Mouse (Mus musculus) embryonic facial prominence, embryonic 15.5 days (tissue): Measurements from ENCODE around the gene Psmg3. TPM values are rescaled to one million over a fixed set of nuclear protein-coding genes. Genes with fewer than 3 reads are reported as not detected.

Experiments used
- ATAC-seq: fragments of 200-750 bp; cut with Nextera tagmentation; 2 replicates; pipeline ENCODE4 v1.8.0; 2017; ENCODE audit warnings: low read depth, moderate TSS enrichment; ENCODE audit not compliant: insufficient number of reproducible peaks, low FRiP score, low TSS enrichment
- H3K27ac ChIP-seq: fragments of 300-500 bp; sonication (generic); replicated peaks from 2 replicates; pipeline ENCODE4 v1.5.1; 2015; ENCODE audit warnings: mild to moderate bottlenecking, inconsistent platforms
- H3K27me3 ChIP-seq: fragments of 300-500 bp; sonication (generic); 2 replicates; pipeline ENCODE4 v1.6.1; 2015; ENCODE audit warnings: inconsistent platforms
- H3K36me3 ChIP-seq: fragments of 300-500 bp; sonication (generic); 2 replicates; pipeline ENCODE4 v1.6.1; 2015; ENCODE audit warnings: mild to moderate bottlenecking, inconsistent platforms
- H3K4me1 ChIP-seq: fragments of 300-500 bp; sonication (generic); 2 replicates; pipeline ENCODE4 v1.6.1; 2015; ENCODE audit warnings: inconsistent platforms
- H3K4me2 ChIP-seq: fragments of 300-500 bp; sonication (generic); replicated peaks from 2 replicates; pipeline ENCODE4 v1.6.1; 2015; ENCODE audit warnings: mild to moderate bottlenecking, inconsistent platforms
- H3K4me3 ChIP-seq: fragments of 300-500 bp; sonication (generic); replicated peaks from 2 replicates; pipeline ENCODE4 v1.5.1; 2015; ENCODE audit warnings: mild to moderate bottlenecking, inconsistent platforms
- H3K9ac ChIP-seq: fragments of 300-500 bp; sonication (generic); 2 replicates; pipeline ENCODE4 v1.6.1; 2015; ENCODE audit warnings: inconsistent platforms
- H3K9me3 ChIP-seq: fragments of 300-500 bp; sonication (generic); replicated peaks from 2 replicates; pipeline ENCODE4 v1.6.1; 2016; ENCODE audit warnings: inconsistent platforms
- WGBS: fragments of 180-500 bp; shearing (Covaris S2); methylation state at CpG from one replicate; pipeline ENCODE4 v1.1.7; 2015; 5-methylcytosine and 5-hydroxymethylcytosine counted together
- polyA plus RNA-seq: library from polyadenylated mRNA; unstranded; fragments of >200 nt; fragmentation: Nextera tagmentation; extraction: Ambion mirVana; gene quantifications from 2 replicates; pipeline ENCODE4 v1.2.1, GENCODE M21; 2015

Psmg3 gene
- polyA plus RNA-seq, 1 experiment from 2014 or later = 61.0 TPM

DNA sequence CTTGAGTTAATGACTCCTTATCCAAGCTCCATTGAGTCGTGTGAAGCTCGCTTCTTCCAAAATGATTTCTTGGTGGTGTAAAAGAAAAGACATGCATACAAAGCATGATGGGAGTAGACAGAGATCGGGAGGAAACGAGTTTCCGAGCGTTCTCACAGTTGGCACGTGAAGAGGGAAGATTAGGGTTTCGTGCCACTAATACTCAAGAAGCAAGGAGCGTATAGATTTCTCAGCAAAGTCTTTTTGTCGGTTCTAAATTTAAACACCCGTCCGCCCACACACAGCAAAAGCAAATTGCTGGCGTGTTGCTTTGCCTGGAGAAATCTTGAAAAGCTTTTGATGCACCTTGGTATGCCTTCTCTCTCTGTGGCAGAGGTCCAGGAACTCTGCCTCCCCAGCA is 2.7 kb upstream of the Psmg3 start:
- no peak for ATAC-seq
- H3K4me3 ChIP-seq = no peak overlapping the region
- no peaks in the 10 kb centered on the region for H3K27me3 ChIP-seq
- H3K9me3 ChIP-seq = no peaks in the 10 kb centered on the region
- no peak overlapping the region for H3K9ac ChIP-seq
- H3K4me1 ChIP-seq = peaks cover 12% of the 10 kb centered on the region
- H3K4me2 ChIP-seq = no peak overlapping the region
- H3K27ac ChIP-seq = no peak overlapping the region
- 71% methylated on average over 13 of the region's 13 CpGs for WGBS
- H3K36me3 ChIP-seq = peaks cover 4% of the 10 kb centered on the region; the same call in 1 of the 2 replicates

DNA sequence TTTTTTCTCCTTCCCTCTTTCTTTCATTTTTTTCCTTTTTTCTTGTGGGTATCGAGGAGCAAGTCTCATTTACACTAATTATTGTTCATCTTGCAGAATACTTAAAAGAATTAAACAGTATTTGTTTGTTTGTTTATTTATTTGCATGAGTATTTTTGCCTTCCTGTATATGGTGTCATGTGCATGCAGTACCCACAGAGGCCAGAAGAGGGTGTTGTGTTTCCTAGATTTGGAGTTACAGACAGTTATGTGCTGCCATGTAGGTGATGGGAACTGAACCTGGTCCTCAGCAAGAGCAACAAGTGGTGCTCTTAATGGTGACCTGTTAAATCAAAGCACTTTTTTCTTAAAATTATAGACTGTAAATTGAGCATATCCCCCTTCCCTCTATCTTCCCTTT is 908 bp upstream of the Psmg3 start:
- no peaks in the 10 kb centered on the region for H3K9me3 ChIP-seq
- no peak for ATAC-seq
- peaks cover 18% of the 10 kb centered on the region for H3K36me3 ChIP-seq
- H3K4me3 ChIP-seq = no peak overlapping the region
- no peak overlapping the region for H3K9ac ChIP-seq
- WGBS = 100% methylated on average over 1 of the region's 1 CpGs
- H3K4me2 ChIP-seq = no peak overlapping the region
- no peaks in the 10 kb centered on the region for H3K27me3 ChIP-seq
- peaks cover 12% of the 10 kb centered on the region for H3K4me1 ChIP-seq
- no peak overlapping the region for H3K27ac ChIP-seq

DNA sequence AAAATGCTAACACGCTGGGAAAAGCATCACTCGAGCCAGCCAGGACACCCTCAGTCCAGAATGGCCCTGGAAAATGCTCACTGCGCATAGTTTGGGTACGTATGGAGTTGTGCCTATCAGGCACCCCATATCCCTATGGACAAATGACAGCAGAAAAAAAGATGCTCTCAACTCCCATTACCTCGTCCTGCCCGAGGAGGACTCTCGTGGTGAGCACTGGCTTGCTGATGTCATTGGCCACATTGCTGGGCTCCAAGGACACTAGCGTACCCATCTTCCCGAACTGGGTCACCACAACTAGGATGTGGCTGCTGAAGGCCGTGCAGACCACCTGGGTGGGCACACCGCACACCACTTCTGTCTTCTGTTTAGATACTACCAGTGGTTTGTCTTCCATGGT is 738 bp downstream of the Psmg3 start:
- Histone ChIP-seq H3K9me3 (no peaks in the 10 kb centered on the region), H3K4me1 (peaks cover 12% of the 10 kb centered on the region), H3K27ac (no peak overlapping the region), H3K27me3 (no peaks in the 10 kb centered on the region), H3K9ac (peak overlapping the region; percentile 53), H3K4me2 (peak overlapping the region; percentile 81), H3K36me3 (peaks cover 28% of the 10 kb centered on the region), H3K4me3 (peak overlapping the region; percentile 60)
- WGBS = 39% methylated on average over 11 of the region's 11 CpGs
- ATAC-seq = no peak

DNA sequence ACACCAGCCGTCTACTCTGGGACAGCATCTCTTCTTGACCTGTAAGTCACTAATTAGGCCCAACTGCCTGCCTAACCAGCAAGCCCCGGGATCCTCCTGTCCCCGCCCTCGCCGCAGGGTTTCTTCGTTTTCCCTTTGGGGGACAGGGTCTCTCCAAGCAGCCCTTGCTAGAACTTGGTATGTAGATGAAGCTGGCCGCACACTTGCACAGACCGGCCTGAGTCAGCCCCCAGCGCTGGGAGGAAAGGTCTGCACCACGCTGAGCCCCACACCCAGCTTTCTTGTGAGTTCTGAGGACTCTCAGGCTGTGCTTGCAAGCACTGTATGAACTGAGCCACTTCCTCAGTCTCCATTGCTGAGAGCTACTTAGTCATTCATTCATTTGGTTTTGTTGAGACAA is 2.2 kb downstream of the Psmg3 start:
- 88% methylated on average over 10 of the region's 10 CpGs for WGBS
- no peaks in the 10 kb centered on the region for H3K27me3 ChIP-seq
- H3K4me1 ChIP-seq = peaks cover 12% of the 10 kb centered on the region
- ATAC-seq = no peak
- no peaks in the 10 kb centered on the region for H3K9me3 ChIP-seq
- no peak overlapping the region for H3K9ac ChIP-seq
- no peak overlapping the region for H3K27ac ChIP-seq
- no peak overlapping the region for H3K4me3 ChIP-seq
- H3K36me3 ChIP-seq = peaks cover 28% of the 10 kb centered on the region
- no peak overlapping the region for H3K4me2 ChIP-seq

DNA sequence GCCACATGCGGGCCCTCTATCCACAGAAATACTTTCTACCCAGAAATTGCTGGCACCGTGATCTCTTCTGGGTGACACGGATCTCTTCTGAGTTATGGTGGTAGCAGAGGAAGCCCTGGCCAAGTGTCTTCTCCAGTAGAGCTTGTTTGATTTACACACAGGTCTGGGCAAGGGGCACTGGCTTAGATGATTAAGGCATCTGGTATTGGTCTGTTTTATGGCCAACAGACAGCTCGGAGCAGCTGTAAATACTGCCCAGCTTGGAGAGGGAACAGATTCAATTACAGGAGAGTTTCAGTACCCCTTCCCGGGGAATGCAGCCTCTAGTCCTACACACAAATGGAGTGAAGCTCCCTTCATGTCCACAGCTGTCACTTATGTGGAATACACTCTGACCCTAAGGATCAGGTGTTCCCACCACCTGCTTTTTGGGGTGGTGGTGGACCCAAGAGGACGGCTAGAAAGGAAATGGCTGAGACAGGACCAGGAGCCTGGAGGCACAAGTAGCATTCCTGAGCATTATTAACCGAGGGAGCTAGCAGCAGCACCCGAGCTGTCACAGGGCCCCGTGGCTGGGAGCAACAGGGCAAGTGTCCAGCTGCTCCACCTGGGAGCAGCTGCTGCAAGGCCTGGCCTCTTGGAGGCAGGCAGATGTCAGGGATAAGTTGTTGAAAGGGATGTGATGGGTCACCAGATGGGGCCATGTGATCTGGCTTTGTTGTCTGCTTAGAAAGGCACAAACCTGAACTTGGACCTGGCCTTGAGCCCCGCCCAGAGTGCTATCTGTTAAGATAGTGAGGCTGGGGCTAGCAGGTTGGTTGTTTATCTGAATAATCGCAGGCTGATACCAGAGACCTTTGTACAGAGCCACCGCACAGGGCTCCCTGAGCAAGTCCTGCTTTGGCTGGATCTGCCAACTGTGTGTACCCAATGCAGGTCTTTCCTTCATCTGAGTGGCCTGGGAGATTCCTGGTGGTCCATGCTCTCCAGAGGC is 4.9 kb downstream of the Psmg3 start:
- Histone ChIP-seq H3K4me2 (no peak overlapping the region), H3K9me3 (no peaks in the 10 kb centered on the region), H3K36me3 (peaks cover 28% of the 10 kb centered on the region), H3K27me3 (no peaks in the 10 kb centered on the region), H3K27ac (peak overlapping the region; percentile 41; the same call in 1 of the 2 replicates), H3K4me3 (no peak overlapping the region), H3K4me1 (peaks cover 12% of the 10 kb centered on the region), H3K9ac (no peak overlapping the region)
- WGBS = 63% methylated on average over 12 of the region's 12 CpGs
- no peak for ATAC-seq

DNA sequence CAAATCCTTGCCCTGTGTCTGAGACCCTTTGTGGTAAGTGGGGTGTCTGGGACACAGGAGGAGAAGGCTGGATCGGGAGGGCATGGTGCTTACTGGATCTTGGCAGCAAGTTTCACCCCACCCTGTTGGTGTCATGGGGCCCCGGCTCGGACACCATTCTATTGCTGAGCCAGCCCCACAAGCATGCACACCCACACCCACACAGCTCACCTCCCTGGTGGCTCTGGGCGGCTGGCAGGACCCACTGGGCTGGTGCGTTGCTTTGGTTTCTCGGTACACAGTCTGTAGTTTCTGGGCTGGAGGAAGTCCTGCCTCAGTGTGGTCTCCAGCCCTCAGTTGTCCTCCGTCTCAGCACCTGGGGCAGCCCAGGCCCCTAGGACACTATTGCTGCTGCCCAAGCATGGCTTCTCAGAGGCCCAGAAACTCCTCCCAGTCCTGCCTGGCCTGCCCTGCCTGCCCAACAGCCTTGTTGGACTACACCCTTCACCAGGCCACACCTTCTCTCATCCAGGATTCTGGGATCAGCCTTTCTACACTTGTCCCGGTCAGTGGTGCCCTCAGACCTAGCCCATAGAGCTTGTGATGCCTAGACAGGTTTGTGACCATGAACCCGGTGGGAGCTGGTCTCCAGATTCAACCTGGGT is 7.0 kb downstream of the Psmg3 start, which contains the start of gene Tmem184a:
Tmem184a (minus strand) TSS at position 380 of the 644 bp plus-strand sequence.
- ATAC-seq = no peak

DNA sequence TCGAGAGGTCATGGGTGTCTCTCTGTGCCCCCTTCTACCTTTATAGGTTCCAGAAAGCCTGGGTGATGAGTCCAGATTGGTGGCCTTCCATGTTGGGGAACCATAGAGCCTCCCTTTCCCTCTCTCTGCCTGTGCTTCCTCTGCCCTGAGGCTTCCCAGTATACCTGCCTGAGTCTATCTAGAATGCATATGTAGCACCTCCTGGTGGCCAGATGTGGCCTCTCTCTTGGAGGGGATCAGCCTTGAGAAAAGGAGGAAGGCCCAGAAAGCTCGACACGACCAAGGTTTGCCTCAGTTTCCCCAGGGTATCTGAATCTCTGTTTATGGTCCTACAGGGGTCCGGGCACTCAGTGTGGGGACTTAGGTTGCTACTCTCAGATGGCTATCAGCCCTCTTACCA is 7.9 kb downstream of the Psmg3 start:
- Histone ChIP-seq H3K27me3 (peaks cover 8% of the 10 kb centered on the region), H3K9me3 (no peaks in the 10 kb centered on the region), H3K9ac (no peak overlapping the region), H3K27ac (no peak overlapping the region), H3K36me3 (peaks cover 23% of the 10 kb centered on the region), H3K4me3 (no peak overlapping the region), H3K4me2 (no peak overlapping the region), H3K4me1 (no peaks in the 10 kb centered on the region)
- WGBS = 45% methylated on average over 4 of the region's 4 CpGs
- ATAC-seq = no peak

More for the DNA sequence above, 7.0 kb downstream of the Psmg3 start, which contains the start of gene Tmem184a:
- Histone ChIP-seq H3K27me3 (0 out of 2 replicates have a peak, but pooled peaks cover 2% of the 10 kb centered on the region), H3K4me1 (no peaks in the 10 kb centered on the region), H3K9ac (no peak within 1 kb of the TSS), H3K36me3 (peaks cover 27% of the 10 kb centered on the region), H3K4me3 (no peak within 1 kb of the TSS), H3K27ac (peak within 1 kb of the TSS; percentile 24), H3K4me2 (no peak within 1 kb of the TSS), H3K9me3 (no peaks in the 10 kb centered on the region)
- 77% methylated on average over 9 of the region's 9 CpGs for WGBS

DNA sequence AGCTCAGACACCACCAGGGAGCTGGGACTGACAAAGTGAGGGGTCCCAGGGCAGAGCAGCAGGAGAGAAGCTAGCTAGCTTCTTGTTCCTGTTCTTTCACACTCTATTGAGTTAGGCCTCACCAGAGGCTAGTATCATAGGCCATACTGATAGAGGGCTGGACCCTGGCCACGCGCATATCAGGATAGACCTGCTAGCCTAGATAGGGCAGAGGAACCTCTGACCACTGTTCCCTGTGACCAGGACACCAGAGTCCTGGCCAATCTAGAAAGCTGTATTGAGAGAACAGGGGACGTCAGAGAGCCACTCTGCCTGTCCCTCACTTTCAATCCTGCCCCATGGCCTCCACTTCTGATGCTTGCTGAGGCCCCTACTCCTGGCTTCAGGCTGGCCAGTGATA is 8.6 kb downstream of the Psmg3 start:
- H3K4me2 ChIP-seq = no peak overlapping the region
- H3K9ac ChIP-seq = no peak overlapping the region
- no peaks in the 10 kb centered on the region for H3K4me1 ChIP-seq
- no peak overlapping the region for H3K4me3 ChIP-seq
- peaks cover 15% of the 10 kb centered on the region for H3K36me3 ChIP-seq
- H3K27me3 ChIP-seq = peaks cover 12% of the 10 kb centered on the region
- no peak for ATAC-seq
- 85% methylated on average over 3 of the region's 3 CpGs for WGBS
- no peaks in the 10 kb centered on the region for H3K9me3 ChIP-seq
- no peak overlapping the region for H3K27ac ChIP-seq

DNA sequence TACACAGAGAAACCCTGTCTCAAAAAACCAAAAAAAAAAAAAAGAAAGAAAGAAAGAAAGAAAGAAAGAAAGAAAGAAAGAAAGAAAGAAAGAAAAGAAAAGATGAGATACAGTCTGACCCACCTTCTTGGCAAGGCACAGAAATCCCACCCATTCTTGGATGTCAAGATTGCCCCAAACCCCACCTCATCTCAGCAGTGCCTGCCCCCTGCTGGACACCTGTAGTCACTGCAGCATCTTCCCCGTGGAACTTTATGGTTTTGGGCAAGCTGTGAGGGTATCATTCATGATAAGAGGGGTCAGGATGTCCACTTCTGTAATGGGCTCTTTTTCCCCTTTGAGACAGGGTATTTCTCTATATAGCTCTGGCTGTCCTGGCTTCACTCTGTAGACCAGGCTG is 9.4 kb downstream of the Psmg3 start:
- Histone ChIP-seq H3K27ac (no peak overlapping the region), H3K4me1 (no peaks in the 10 kb centered on the region), H3K9me3 (no peaks in the 10 kb centered on the region), H3K9ac (no peak overlapping the region), H3K27me3 (peaks cover 17% of the 10 kb centered on the region), H3K36me3 (peaks cover 7% of the 10 kb centered on the region), H3K4me2 (no peak overlapping the region), H3K4me3 (no peak overlapping the region)
- no peak for ATAC-seq
- whole genome bisulfite sequencing = 9% methylated on average over 1 of the region's 1 CpGs

DNA sequence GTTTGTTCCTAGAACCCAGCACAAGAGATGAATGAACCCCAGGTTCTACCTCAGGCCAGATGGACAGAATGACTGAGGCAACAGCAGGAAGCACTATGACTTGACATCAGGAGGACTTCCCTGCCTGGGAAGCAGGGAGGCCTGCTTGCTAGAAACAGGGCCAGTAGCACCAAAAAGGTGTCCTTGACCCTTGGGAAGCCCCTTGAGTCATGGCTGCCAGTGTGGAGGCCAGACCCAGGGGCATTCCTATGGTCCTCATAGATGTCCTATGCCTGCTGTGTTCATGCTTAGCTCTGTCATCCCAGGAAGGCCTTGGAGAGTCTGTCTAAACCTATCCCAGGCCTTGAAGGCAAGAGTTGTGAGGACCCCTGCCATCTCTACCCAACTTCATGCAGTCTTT is 10.2 kb downstream of the Psmg3 start:
- no peak overlapping the region for H3K9ac ChIP-seq
- no peaks in the 10 kb centered on the region for H3K9me3 ChIP-seq
- no peak overlapping the region for H3K4me2 ChIP-seq
- no peak overlapping the region for H3K27ac ChIP-seq
- H3K4me3 ChIP-seq = no peak overlapping the region
- H3K27me3 ChIP-seq = peaks cover 17% of the 10 kb centered on the region
- H3K4me1 ChIP-seq = no peaks in the 10 kb centered on the region
- no peak for ATAC-seq
- no peaks in the 10 kb centered on the region for H3K36me3 ChIP-seq

DNA sequence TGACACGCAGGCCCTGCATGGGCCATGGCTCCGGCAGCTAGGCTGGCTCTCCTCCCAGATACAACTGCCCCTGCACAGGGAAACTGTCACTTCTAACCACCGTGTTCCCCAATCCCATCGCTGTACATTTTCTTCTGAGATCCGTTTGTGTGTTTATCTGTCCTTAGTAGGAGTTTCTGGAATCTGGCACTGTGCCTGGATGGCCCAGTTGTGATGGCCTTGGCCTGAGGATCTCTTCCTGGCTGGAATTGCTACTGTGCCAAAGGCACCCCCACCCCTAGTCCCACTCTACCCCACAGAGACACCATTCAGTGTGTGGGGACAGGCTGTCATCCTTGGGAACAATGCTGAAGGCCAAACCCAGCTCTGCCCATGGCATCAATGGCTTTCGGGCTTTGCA is 10.7 kb downstream of the Psmg3 start:
- Histone ChIP-seq H3K4me3 (no peak overlapping the region), H3K4me2 (no peak overlapping the region), H3K27ac (no peak overlapping the region), H3K4me1 (no peaks in the 10 kb centered on the region), H3K9ac (no peak overlapping the region), H3K9me3 (no peaks in the 10 kb centered on the region), H3K27me3 (peaks cover 17% of the 10 kb centered on the region), H3K36me3 (no peaks in the 10 kb centered on the region)
- WGBS = 78% methylated on average over 6 of the region's 6 CpGs
- no peak for ATAC-seq
